Mouse (Mus musculus) MEL-GATA-1-ER (cell line): Measurements from ENCODE around the gene Fam241a.

ENCODE experiments used
- DNase-seq: peaks from one replicate; pipeline ENCODE4 v3.0.0-alpha.2; 2012; ENCODE audit warnings: low read depth; ENCODE audit errors: extremely low read depth

Gene Fam241a

GRCm38 (mm10) chr3:127837154-127837865 is 58.8 kb downstream of the Fam241a start, which contains the start of gene Ap1ar:
Ap1ar (minus strand) TSS chr3:127837523.
- peak; percentile 97 for DNase-seq

DNA sequence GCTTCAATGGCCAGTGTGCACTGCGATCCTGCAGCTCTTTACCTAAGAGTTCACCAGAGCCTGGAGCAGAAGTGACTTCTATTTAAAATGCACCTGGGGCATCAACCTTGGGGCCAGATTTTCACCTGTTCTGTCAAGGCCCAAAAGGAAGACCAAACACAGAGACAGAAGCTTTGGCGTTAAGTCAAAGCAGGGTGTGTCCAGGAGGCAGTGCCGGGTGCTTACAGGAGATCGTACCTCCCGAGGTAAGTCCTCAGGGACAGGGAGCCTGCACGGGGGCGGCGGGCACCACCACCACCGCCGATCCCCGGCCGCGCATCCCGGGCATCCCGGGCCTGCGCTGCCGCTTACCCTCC is 59.3 kb downstream of the Fam241a start:
- no peak for DNase-seq

GRCm38 (mm10) chr3:127835594-127835993 is 60.5 kb downstream of the Fam241a start:
- no peak for DNase-seq

GRCm38 (mm10) chr3:127834040-127834439 is 62.1 kb downstream of the Fam241a start:
- DNase-seq = no peak

- DNase-seq = no peak
These were observed 65.0 kb downstream of the Fam241a start for GRCm38 (mm10) chr3:127831079-127831478.

DNA sequence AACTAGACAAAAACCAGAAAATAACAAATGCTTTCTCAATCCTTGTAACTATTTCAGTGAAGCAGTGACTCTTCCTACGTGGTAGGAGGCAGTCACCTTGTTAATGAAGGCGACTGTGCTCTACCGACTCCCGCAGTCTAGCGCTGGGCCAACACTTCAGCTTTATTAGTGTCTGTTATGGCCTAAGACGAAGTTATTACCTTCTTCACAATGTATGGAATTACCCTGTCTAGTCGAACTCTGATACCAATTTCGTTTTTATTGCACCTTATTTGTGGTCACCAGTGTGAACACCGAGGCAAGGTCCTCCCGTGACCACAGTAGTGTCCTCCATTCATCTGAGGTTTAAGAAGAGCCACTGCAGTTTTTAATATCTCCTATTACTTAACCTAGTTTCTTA is 65.9 kb downstream of the Fam241a start:
- DNase-seq = no peak

GRCm38 (mm10) chr3:127827123-127827522 is 69.0 kb downstream of the Fam241a start:
- DNase-seq = no peak

- DNase-seq = no peak
These were observed 69.6 kb downstream of the Fam241a start for GRCm38 (mm10) chr3:127826503-127826902.

- DNase-seq = no peak
These were observed 71.9 kb downstream of the Fam241a start for GRCm38 (mm10) chr3:127823886-127824863.

GRCm38 (mm10) chr3:127821209-127821608 is 74.9 kb downstream of the Fam241a start:
- peak; percentile 21 for DNase-seq

- DNase-seq = no peak
These were observed 75.7 kb downstream of the Fam241a start for GRCm38 (mm10) chr3:127820400-127820799.
